Mouse (Mus musculus) T-helper 17 cell (primary cell): Measurements from ENCODE around the gene Fyn.

Experiments used
- in situ Hi-C, 2 experiments: fragments of 300-600 bp; cut with MboI, MseI; formaldehyde crosslinking; loops; 1 replicate in 1 of 2; 2 replicates in 1 of 2; pipeline ENCODE4 v1.15.1; 2025; ENCODE audit warnings: high pct_unique_total_duplicates in 2 of 2

Gene Fyn

DNA sequence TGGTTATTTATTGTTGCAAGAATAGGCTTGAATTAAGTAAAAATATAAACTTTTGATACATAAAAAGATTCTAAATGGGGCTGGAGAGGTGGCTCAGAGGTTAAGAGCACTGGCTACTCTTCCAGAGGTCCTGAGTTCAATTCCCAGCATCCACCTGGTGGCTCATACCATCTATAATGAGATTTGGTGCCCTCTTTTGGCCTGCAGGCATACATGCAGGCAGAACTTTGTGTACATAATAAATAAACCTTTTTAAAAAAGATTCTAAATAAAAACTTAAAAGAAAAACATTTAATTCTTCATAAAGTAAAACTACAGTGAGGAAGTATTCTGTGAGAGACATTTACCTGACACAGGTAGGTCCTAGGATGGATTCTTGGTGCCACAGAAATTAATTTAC, 73.0 kb downstream of the Fyn start:
- in situ Hi-C loops, result no loop called here

GRCm38 (mm10) chr10:39443122-39443521, 74.5 kb downstream of the Fyn start:
- in situ Hi-C loops, result no loop called here

DNA sequence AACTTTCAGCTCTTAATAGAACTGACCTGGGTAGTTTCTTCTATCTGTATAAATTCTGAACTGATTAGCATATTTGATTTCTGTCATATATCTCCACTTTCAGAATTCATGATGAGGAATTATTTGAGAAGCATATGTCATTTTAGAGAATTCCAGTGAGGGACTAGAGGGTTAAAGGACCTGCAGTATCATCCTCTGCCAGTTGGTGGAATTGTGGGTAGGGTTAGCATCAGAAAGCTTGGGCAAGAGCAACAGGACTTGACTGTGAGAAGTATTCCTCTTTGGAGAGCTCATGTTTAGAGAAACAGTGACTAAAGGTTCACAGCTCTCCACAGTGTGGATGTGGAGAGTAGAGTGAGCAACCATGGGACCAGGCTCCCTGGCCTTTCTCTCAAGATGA, 75.3 kb downstream of the Fyn start:
- in situ Hi-C loops, result no loop called here

GRCm38 (mm10) chr10:39445870-39446269, 77.2 kb downstream of the Fyn start:
- in situ Hi-C loops, result no loop called here

DNA sequence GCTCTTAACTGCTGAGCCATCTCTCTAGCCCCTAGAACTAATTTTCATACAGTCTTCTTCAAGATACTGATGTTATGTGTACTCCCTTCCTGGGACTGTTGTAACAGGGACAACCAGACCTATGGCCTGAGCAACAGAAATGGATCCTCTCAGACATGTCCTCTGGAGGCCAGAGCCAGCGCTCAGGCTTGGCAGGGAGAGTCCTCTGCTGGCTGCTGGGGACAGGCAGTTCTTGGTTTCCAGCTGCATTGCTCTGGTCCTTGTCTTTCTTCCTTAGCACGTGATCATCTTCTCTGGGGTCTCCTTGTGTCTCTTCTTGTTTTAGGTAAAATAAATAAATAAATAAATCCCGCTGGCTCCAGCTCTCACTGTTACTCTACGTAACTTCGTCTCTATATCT, 78.1 kb downstream of the Fyn start:
- in situ Hi-C loops, result no loop called here

- in situ Hi-C loops, result no loop called here
Measured at GRCm38 (mm10) chr10:39449179-39449578, 80.5 kb downstream of the Fyn start.

DNA sequence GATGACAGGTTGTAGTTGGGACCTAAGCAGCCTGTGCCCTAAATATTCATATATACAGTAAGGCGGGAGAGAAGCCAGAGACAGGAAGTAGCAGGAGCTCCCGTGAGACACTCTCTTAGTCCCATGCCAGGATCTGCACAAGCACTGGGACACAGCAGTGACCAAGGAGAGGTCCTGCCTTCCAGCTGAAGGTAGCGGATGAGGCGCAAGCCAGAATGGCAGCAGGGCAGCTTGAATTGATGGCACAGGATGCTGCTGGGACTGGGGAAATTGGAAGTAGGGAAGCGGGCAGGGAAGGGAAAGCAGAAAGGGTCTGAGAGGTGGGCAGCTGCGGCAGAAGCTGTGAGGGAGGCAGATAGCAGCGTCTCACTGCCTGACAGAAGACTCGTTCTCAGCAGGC, 81.7 kb downstream of the Fyn start:
- in situ Hi-C loops, result loop anchor here in 1 of 2 experiments (10.0 kb wide), 1 partner anchor 216 kb away; no protein-coding TSS in a partner anchor

- in situ Hi-C loops, result loop anchor here in 1 of 2 experiments (10.0 kb wide), 1 partner anchor 216 kb away; no protein-coding TSS in a partner anchor
Measured at GRCm38 (mm10) chr10:39451065-39451464, 82.4 kb downstream of the Fyn start.

- in situ Hi-C loops, result loop anchor here in 1 of 2 experiments (10.0 kb wide), 1 partner anchor 217 kb away; no protein-coding TSS in a partner anchor
Measured at GRCm38 (mm10) chr10:39451918-39452624, 83.4 kb downstream of the Fyn start.

DNA sequence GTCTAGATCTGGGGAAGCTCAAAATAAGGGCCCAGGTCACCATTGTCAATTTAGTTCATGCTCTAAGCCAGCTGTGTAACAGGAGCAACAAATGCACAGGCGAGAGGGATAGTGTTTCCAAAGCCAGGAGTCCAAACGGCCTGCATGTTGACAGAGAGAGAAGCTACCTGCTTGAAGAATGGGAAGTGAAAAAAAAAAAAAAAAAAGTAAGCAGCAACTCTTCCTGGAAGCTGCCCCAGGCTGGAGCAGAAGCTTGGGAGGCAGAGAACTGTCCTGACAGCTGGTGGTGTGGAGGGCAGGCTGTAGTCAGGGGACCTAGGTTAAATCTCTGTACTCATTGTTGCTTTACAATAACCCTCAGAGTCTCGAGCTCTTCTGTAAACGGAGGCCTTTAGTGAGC, 86.7 kb downstream of the Fyn start:
- in situ Hi-C loops, result loop anchor here in 1 of 2 experiments (10.0 kb wide), 1 partner anchor 221 kb away; no protein-coding TSS in a partner anchor

DNA sequence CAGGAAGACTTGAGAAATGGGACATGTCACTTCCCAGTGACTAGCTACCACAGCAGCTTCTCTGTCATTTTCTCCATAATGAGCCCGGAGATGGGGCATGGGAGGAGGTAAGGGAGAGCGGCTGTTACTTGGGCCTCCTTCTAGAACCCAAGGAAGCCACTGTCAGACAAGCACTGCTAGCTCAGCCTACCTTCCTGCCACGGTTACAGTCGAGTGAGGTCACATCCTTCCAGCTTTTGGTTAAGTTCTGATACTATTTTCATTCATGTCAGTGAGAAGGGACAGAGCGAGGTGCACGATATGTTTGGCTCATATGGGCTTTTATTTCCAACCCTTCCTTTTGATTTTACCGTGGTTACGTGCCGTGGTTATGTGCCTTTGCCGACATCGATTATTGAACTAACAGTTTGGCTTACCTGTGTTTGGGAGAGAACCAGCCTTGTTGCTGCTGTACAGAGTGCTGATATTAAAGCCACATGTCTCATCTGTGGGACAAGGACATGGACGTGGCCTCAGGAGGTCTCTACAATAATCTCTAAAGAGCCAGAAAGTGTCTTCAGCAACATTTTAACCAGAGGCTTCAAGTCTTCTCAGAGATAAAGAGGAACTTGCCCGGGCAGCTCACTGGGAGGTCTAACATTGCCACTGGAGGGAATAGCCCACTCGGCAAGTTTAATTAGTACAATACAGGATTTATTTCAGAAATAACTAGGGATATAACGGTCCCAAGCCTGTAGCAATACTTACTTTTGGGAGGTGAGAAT, 87.4 kb downstream of the Fyn start:
- in situ Hi-C loops, result loop anchor here in 1 of 2 experiments (10.0 kb wide), 1 partner anchor 221 kb away; no protein-coding TSS in a partner anchor

- in situ Hi-C loops, result loop anchor here in 1 of 2 experiments (10.0 kb wide), 1 partner anchor 222 kb away; no protein-coding TSS in a partner anchor
Measured at GRCm38 (mm10) chr10:39456776-39457175, 88.1 kb downstream of the Fyn start.

GRCm38 (mm10) chr10:39457281-39457680, 88.6 kb downstream of the Fyn start:
- in situ Hi-C loops, result loop anchor here in 1 of 2 experiments (10.0 kb wide), 1 partner anchor 222 kb away; no protein-coding TSS in a partner anchor

GRCm38 (mm10) chr10:39458766-39459699, 90.4 kb downstream of the Fyn start:
- in situ Hi-C loops, result loop anchor here in 1 of 2 experiments (10.0 kb wide), 1 partner anchor 224 kb away; no protein-coding TSS in a partner anchor

GRCm38 (mm10) chr10:39460621-39461020, 92.0 kb downstream of the Fyn start:
- in situ Hi-C loops, result no loop called here

DNA sequence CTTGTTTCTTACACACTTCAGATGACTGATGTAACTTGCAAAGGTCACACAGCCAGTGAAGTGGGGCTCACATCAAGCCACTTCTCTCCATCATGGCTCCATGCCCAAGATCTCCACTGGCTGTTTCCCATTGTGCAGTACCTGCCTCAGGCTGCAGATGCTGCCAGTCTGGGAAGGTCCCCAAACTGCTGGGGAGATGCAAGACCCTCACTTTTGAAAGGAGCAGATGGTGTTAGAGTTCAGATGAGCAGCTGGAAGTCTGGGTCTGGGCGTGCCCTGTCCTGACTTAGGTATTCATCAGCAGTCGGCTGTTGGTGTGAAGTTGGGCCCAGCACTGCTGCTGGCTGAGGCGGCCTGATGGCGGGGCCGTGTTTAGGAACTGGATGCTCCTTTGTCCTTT, 93.3 kb downstream of the Fyn start:
- in situ Hi-C loops, result no loop called here

DNA sequence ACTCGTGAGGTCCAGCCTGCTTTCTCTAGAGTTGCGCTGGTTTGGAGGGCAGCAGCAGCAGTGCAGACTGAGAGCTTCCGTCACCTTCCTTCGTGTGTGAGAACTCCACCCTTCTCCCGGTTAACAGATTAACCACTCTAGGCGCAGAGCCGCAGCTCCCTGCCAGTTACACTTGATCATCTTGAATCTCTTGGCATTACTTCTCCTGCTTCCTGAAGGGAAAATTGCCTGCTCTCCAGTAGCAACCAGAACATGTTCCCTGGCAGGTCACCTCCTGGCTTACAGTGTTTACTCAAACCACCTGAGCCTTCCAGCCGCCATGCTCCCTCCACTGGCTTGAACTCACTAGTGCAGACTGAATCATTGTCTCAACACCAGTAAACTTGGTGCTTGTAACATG, 94.1 kb downstream of the Fyn start:
- in situ Hi-C loops, result no loop called here

DNA sequence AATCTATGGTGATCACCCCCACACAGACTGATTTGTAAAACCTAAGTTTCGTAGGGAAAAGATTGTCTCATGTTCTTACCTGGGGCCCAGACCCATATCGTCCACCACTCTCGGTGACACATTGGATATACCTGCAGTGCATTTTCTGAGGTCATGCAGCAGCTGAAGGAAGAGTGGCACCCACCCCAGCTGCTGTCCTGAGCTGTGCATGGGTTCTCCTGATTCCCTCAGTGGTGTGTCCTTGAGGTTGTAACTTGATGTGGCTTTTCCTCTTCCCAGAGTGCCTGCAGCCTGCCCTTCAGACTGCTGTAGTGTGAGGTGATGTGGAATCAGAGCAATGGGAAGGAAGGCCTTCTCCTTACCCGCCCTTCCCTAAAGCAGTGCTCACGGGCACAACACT, 95.7 kb downstream of the Fyn start:
- in situ Hi-C loops, result no loop called here

DNA sequence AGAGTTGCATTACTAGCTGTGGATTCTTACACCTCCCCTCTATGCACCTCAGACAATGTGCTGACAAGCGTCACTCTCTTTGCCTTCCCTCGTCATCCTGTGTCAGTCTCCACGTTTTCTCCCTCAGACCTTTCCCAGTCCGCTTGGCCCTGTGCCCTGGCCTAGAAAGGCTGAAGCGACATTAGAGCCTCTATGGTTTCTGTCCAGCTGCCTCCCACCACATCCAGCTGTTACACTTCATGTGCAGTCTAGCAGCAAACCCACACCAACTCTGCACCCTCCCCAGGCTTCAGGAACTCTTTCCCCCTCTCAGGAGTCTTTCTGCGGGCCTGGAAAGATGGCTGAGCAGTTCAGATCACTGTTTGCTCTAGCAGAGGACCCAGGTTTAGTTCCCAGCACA, 98.7 kb downstream of the Fyn start:
- in situ Hi-C loops, result no loop called here

DNA sequence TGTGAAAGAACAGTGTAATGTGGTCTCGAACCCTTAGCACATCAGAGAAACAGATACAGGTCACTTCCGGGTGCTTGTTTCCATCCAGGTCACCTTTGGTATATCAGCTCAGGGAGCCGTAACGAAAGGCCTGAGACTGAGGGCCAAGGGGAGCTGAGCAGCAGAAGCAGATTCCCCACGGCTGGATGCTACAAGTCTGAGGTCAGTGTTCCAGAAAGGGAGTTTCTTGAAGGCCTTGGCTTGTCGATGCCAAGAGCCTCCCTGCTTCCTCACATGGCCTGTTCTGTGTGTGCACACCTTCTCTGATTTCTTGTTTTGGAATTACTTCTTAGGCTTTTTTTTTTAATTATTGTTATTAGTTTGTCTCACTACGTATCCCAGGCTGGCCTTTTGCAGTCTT, 99.2 kb downstream of the Fyn start:
- in situ Hi-C loops, result no loop called here

- in situ Hi-C loops, result no loop called here
Measured at GRCm38 (mm10) chr10:39468576-39468975, 99.9 kb downstream of the Fyn start.
